Mouse (Mus musculus) heart, adult 2 months (tissue): ENCODE measurements around the gene Ubald2.

ENCODE experiments used
- CTCF ChIP-seq: fragments of 200-600 bp; IDR thresholded peaks from 2 replicates; pipeline ENCODE4 v1.8.1; 2022; ENCODE audit warnings: antibody characterized with exemption, mild to moderate bottlenecking, moderate library complexity
- EP300 ChIP-seq: fragments of 200-500 bp; IDR thresholded peaks from 2 replicates; pipeline ENCODE4 v1.6.1; 2011; ENCODE audit warnings: low read depth, low read length, control low read depth; ENCODE audit not compliant: insufficient read depth
- POLR2A ChIP-seq: fragments of 200-500 bp; IDR thresholded peaks from 2 replicates; pipeline ENCODE4 v1.6.1; 2011; ENCODE audit warnings: mild to moderate bottlenecking, low read depth, low read length, control low read depth; ENCODE audit not compliant: insufficient read depth

DNA sequence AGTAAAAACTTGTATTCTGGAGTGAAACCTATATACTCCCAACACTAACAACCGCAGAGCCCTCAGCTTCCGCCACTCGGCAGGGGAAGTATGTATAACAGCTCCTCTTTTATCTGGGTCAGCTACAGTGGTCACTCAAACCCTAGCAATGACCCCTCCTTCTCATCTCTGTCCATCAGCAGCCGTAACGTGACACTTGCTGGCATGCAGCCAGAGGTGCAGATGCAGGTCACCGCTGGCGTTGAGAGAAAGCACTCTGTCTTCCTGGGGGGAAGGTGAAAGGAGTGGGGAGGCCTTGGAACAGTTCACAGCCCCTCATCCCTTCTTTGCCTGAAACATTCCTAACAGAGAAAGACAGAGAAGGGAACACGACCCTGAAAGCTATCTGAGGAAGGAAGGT, 45.9 kb downstream of the Ubald2 start:
- no peak for TF ChIP-seq CTCF
- TF ChIP-seq EP300: no peak
- TF ChIP-seq POLR2A: no peak
